Mouse (Mus musculus) ES-CJ7 (cell line): ENCODE measurements around the gene Plce1.

Experiments used
- DNase-seq: peaks from one replicate; pipeline ENCODE4 v3.0.0; 2011; ENCODE audit warnings: low read depth, low spot score

Gene Plce1

GRCm38 (mm10) chr19:38818766-38819426 is 338.0 kb downstream of the Plce1 start, which contains the start of gene Noc3l:
Gene Noc3l (minus strand): TSS chr19:38819237.
- DNase-seq = peak; percentile 92

- DNase-seq = no peak
These were observed 338.5 kb downstream of the Plce1 start for GRCm38 (mm10) chr19:38819427-38819802.

GRCm38 (mm10) chr19:38820186-38820804 is 339.4 kb downstream of the Plce1 start:
- no peak for DNase-seq

DNA sequence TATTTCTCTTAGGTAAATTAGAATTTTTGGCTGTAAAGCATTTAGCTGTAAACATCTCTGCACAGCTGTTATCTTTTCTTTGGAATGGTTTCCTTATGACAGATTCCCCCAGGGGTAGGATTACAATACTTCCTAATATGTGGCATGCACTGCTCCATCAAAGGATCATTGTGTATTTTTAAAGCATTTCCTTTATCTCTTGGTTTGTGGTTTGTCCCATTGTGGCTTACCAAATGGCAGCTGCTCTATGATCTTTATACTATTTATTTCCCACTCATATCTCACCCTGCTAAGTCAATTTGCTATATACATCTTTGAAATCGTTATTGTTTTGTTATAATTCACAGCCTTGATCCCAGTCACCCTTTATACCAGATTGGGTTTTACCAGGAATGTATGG is 352.3 kb downstream of the Plce1 start:
- no peak for DNase-seq
